Mouse (Mus musculus) neutrophil, adult 83 days (primary cell): ENCODE results near the gene 1700088E04Rik. TPM values are rescaled to one million over a fixed set of nuclear protein-coding genes. Genes with fewer than 3 reads are reported as not detected.

Experiments used
- total RNA-seq, 2 experiments: library from RNA; stranded (reverse); gene quantifications; one replicate each; pipeline ENCODE4 v1.2.4; 2023

1700088E04Rik gene
- total RNA-seq: not detected

GRCm38 (mm10) chr15:79140866-79141565 is at the start of gene 1700088E04Rik, which contains the start of gene Polr2f:
1700088E04Rik (minus strand) TSS chr15:79141253.
Polr2f (plus strand) TSS chr15:79141009.

GRCm38 (mm10) chr15:79165140-79165539 is 24.1 kb upstream of the 1700088E04Rik start, which contains the start of gene Sox10:
Sox10 (minus strand) TSS chr15:79165240.

GRCm38 (mm10) chr15:79108421-79109320 is 32.4 kb downstream of the 1700088E04Rik start, which contains the start of gene Micall1:
Micall1 (plus strand) TSS chr15:79108898.

Other genes with a start within 250 kb of the 1700088E04Rik start
- gene Gm49510, start 241.6 kb downstream of the 1700088E04Rik start, total RNA-seq: 1 to 10 TPM in 1 of 2 experiments, not detected in 1; 1.1 TPM
- 10 to 100 TPM; 78.4 to 90.7 TPM for gene Sh3bp1, start 241.5 kb downstream of the 1700088E04Rik start, total RNA-seq
- 1 to 10 TPM; 2.2 to 3.2 TPM for gene Pdxp, start 227.3 kb downstream of the 1700088E04Rik start, total RNA-seq
- gene Lgals1, start 214.5 kb downstream of the 1700088E04Rik start, total RNA-seq: 100 to 1,000 TPM; 207 to 230 TPM
- gene Nol12, start 206.3 kb downstream of the 1700088E04Rik start, total RNA-seq: 10 to 100 TPM; 20.0 to 20.1 TPM
- 100 to 1,000 TPM; 154 to 157 TPM for gene Triobp, start 193.5 kb downstream of the 1700088E04Rik start, total RNA-seq
- 10 to 100 TPM; 30.8 to 40.6 TPM for gene H1f0, start 112.8 kb downstream of the 1700088E04Rik start, total RNA-seq
- gene Galr3, start 99.4 kb downstream of the 1700088E04Rik start, total RNA-seq: not detected
- gene Ankrd54, start 78.4 kb downstream of the 1700088E04Rik start, total RNA-seq: 10 to 100 TPM; 16.0 to 20.0 TPM
- 10 to 100 TPM; 73.8 to 78.1 TPM for gene Eif3l, start 66.1 kb downstream of the 1700088E04Rik start, total RNA-seq
- 10 to 100 TPM; 10.2 to 13.6 TPM for gene Micall1, start 32.4 kb downstream of the 1700088E04Rik start, total RNA-seq
- gene Polr2f, start 244 bp downstream of the 1700088E04Rik start, total RNA-seq: 10 to 100 TPM; 35.3 to 37.1 TPM
- not detected for gene Sox10, start 24.0 kb upstream of the 1700088E04Rik start, total RNA-seq
- gene Pick1, start 87.9 kb upstream of the 1700088E04Rik start, total RNA-seq: 1 to 10 TPM; 6.0 TPM
- gene Gm49486, start 88.1 kb upstream of the 1700088E04Rik start, total RNA-seq: not detected
- gene Slc16a8, start 113.5 kb upstream of the 1700088E04Rik start, total RNA-seq: not detected
- gene Baiap2l2, start 144.3 kb upstream of the 1700088E04Rik start, total RNA-seq: under 1 TPM in 1 of 2 experiments, not detected in 1; 0.81 TPM
- 1 to 10 TPM; 4.3 to 6.6 TPM for gene Pla2g6, start 187.1 kb upstream of the 1700088E04Rik start, total RNA-seq
- gene Maff, start 205.4 kb upstream of the 1700088E04Rik start, total RNA-seq: 10 to 100 TPM; 15.4 to 16.2 TPM